Mouse (Mus musculus) MEL (cell line): ENCODE measurements around the gene Ckap2l.

ENCODE experiments used
- CTCF ChIP-seq, 3 experiments: IDR thresholded peaks in 2 of 3; conservative IDR thresholded peaks in 1 of 3; 2 replicates each; pipeline ENCODE4 v1.5.1; 2011 to 2012; ENCODE audit warnings: low read length in 3 of 3, low read depth in 2 of 3, mild to moderate bottlenecking in 2 of 3, improper control_type of control experiment in 1 of 3, inconsistent platforms in 1 of 3, mixed read lengths in 1 of 3, moderate library complexity in 1 of 3; ENCODE audit not compliant: control insufficient read depth in 1 of 3, insufficient read depth in 1 of 3, poor library complexity in 1 of 3, severe bottlenecking in 1 of 3
- ETS1 ChIP-seq: IDR thresholded peaks from 2 replicates; pipeline ENCODE4 v1.6.1; 2012; ENCODE audit warnings: low read depth, mild to moderate bottlenecking, inconsistent platforms, low read length, improper control_type of control experiment, moderate library complexity
- POLR2A ChIP-seq, 2 experiments: IDR thresholded peaks; 2 replicates each; pipeline ENCODE4 v1.6.1; 2011 to 2012; ENCODE audit warnings: low read length in 2 of 2, mild to moderate bottlenecking in 2 of 2, control low read depth in 1 of 2, improper control_type of control experiment in 1 of 2, low read depth in 1 of 2, moderate library complexity in 1 of 2; ENCODE audit not compliant: control insufficient read depth in 1 of 2, insufficient read depth in 1 of 2, poor library complexity in 1 of 2
- ZNF384 ChIP-seq: IDR thresholded peaks from 2 replicates; pipeline ENCODE4 v1.6.1; 2012; ENCODE audit warnings: low read depth, mild to moderate bottlenecking, inconsistent platforms, low read length, improper control_type of control experiment

DNA sequence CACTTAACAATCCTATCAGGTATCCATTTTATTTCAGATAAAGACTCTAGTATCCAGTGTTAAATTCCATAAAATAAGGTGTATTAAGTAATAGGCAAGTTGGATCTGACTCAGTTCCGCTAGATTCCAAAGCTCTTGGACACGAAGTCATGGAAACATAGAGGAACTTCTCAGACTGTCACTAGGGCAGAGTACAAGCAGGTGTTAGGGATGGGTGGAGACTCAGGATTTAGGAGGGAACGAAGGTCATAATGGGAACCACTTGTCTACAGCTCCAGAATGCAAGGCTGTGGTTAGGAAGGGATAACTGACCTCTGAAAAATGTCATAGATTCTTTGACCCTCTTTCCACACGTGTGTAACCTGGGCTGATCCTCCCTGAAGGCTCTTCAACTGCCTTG, 72.8 kb downstream of the Ckap2l start:
- no peak for TF ChIP-seq ETS1
- TF ChIP-seq POLR2A (IDR thresholded peaks at IDR 0.05; ENCODE audit: control insufficient read depth in 1 of 2, insufficient read depth in 1 of 2, low read depth in 1 of 2, low read length in 2 of 2, poor library complexity in 1 of 2) = no peak
- no peak for TF ChIP-seq ZNF384
- TF ChIP-seq CTCF (IDR thresholded peaks at IDR 0.05 in 2 of 3, conservative IDR thresholded peaks at IDR 0.05 in 1 of 3; ENCODE audit: control insufficient read depth in 1 of 3, insufficient read depth in 1 of 3, low read depth in 2 of 3, low read length in 3 of 3, poor library complexity in 1 of 3, severe bottlenecking in 1 of 3) = no peak
